Mouse (Mus musculus): Measurements from ENCODE around the gene Cryab. TPM values are rescaled to one million over a fixed set of nuclear protein-coding genes. Genes with fewer than 3 reads are reported as not detected.

The Cryab gene
- polyA plus RNA-seq (2012; rRNA removed): 181 and 206 TPM in 2 replicates

GRCm38 (mm10) chr9:50751323-50751722 is at the start of gene Cryab:
Gene Cryab, plus strand, starts transcription at chr9:50751325.

GRCm38 (mm10) chr9:50738914-50739870 is 11.9 kb upstream of the Cryab start, which contains the start of gene Dixdc1:
Gene Dixdc1, minus strand, starts transcription at chr9:50739517.

GRCm38 (mm10) chr9:50746214-50746677 is 4.9 kb upstream of the Cryab start, which contains the start of gene 2310030G06Rik:
Gene 2310030G06Rik, minus strand, starts transcription at chr9:50746536.

GRCm38 (mm10) chr9:50752054-50752602 is 1.0 kb downstream of the Cryab start, which contains the start of gene Hspb2:
Gene Hspb2, minus strand, starts transcription at chr9:50752354.

GRCm38 (mm10) chr9:50768107-50769002 is 17.2 kb downstream of the Cryab start, which contains the start of gene Fdxacb1:
Gene Fdxacb1, plus strand, starts transcription at chr9:50768236.

GRCm38 (mm10) chr9:50774991-50775612 is 24.0 kb downstream of the Cryab start, which contains the start of the genes Alg9 and 1110032A03Rik:
Gene Alg9, plus strand, starts transcription at chr9:50775019.
Gene 1110032A03Rik, minus strand, starts transcription at chr9:50775520.

Other genes with a start within 250 kb of the Cryab start
- gene Pts, start 222.6 kb upstream of the Cryab start, polyA plus RNA-seq (2012; rRNA removed): 5.1 and 7.5 TPM in 2 replicates
- gene Il18, start 196.5 kb upstream of the Cryab start, polyA plus RNA-seq (2012; rRNA removed): 9.6 and 12.0 TPM in 2 replicates
- gene Bco2, start 196.1 kb upstream of the Cryab start, polyA plus RNA-seq (2012; rRNA removed): 0.40 and 0.62 TPM in 2 replicates
- gene Tex12, start 190.0 kb upstream of the Cryab start, polyA plus RNA-seq (2012; rRNA removed): not detected in 2 replicates
- 199 and 222 TPM in 2 replicates for gene Sdhd, start 147.5 kb upstream of the Cryab start, polyA plus RNA-seq (2012; rRNA removed)
- 29.1 and 49.9 TPM in 2 replicates for gene Timm8b, start 147.4 kb upstream of the Cryab start, polyA plus RNA-seq (2012; rRNA removed)
- 0.16 and 0.25 TPM in 2 replicates for gene Pih1d2, start 134.0 kb upstream of the Cryab start, polyA plus RNA-seq (2012; rRNA removed)
- 1.9 TPM in 2 replicates for gene Nkapd1, start 133.9 kb upstream of the Cryab start, polyA plus RNA-seq (2012; rRNA removed)
- gene Dlat, start 91.5 kb upstream of the Cryab start, polyA plus RNA-seq (2012; rRNA removed): 6.9 and 9.6 TPM in 2 replicates
- 2.1 and 3.3 TPM in 2 replicates for gene Dixdc1, start 11.8 kb upstream of the Cryab start, polyA plus RNA-seq (2012; rRNA removed)
- gene 2310030G06Rik, start 4.8 kb upstream of the Cryab start, polyA plus RNA-seq (2012; rRNA removed): 5.8 and 6.1 TPM in 2 replicates
- 23.5 and 39.2 TPM in 2 replicates for gene Hspb2, start 1.0 kb downstream of the Cryab start, polyA plus RNA-seq (2012; rRNA removed)
- 1.1 and 1.2 TPM in 2 replicates for gene Fdxacb1, start 16.9 kb downstream of the Cryab start, polyA plus RNA-seq (2012; rRNA removed)
- gene Alg9, start 23.7 kb downstream of the Cryab start, polyA plus RNA-seq (2012; rRNA removed): 12.9 and 16.7 TPM in 2 replicates
- 12.0 and 12.6 TPM in 2 replicates for gene 1110032A03Rik, start 24.2 kb downstream of the Cryab start, polyA plus RNA-seq (2012; rRNA removed)
- gene Ppp2r1b, start 94.0 kb downstream of the Cryab start, polyA plus RNA-seq (2012; rRNA removed): 4.1 and 7.2 TPM in 2 replicates